Mouse (Mus musculus) lung, postnatal 0 days (tissue): ENCODE data around the gene Tubb1. TPM values are rescaled to one million over a fixed set of nuclear protein-coding genes. Genes with fewer than 3 reads are reported as not detected.
A peak's percentile ranks its signal among the peaks of the same experiment; 100 is the strongest.

ENCODE experiments used
- ATAC-seq: fragments of 200-750 bp; cut with Nextera tagmentation; 2 replicates; pipeline ENCODE4 v1.8.0; 2017; ENCODE audit warnings: moderate library complexity
- DNase-seq: peaks from one replicate; pipeline ENCODE4 v3.0.0-alpha.2; 2016; ENCODE audit warnings: low spot score
- H3K27ac ChIP-seq: fragments of 300-500 bp; sonication (generic); 2 replicates; pipeline ENCODE4 v1.5.1; 2014; ENCODE audit warnings: antibody characterized with exemption, mild to moderate bottlenecking, low read length, mixed read lengths
- H3K27me3 ChIP-seq: fragments of 300-500 bp; sonication (generic); replicated peaks from 2 replicates; pipeline ENCODE4 v1.6.1; 2014; ENCODE audit warnings: low read length, mixed read lengths; ENCODE audit not compliant: insufficient read depth
- H3K36me3 ChIP-seq: fragments of 300-500 bp; sonication (generic); 2 replicates; pipeline ENCODE4 v1.6.1; 2014; ENCODE audit warnings: low read length, mixed read lengths; ENCODE audit not compliant: insufficient read depth
- H3K4me1 ChIP-seq: fragments of 300-500 bp; sonication (generic); 2 replicates; pipeline ENCODE4 v1.6.1; 2014; ENCODE audit warnings: antibody characterized with exemption, low read depth, low read length, mixed read lengths; ENCODE audit not compliant: insufficient read depth
- H3K4me2 ChIP-seq: fragments of 300-500 bp; sonication (generic); replicated peaks from 2 replicates; pipeline ENCODE4 v1.6.1; 2014; ENCODE audit warnings: low read depth, mild to moderate bottlenecking, low read length, moderate library complexity, mixed read lengths
- H3K4me3 ChIP-seq: fragments of 300-500 bp; sonication (generic); 2 replicates; pipeline ENCODE4 v1.5.1; 2014; ENCODE audit warnings: low read depth, low read length
- H3K9ac ChIP-seq: fragments of 300-500 bp; sonication (generic); replicated peaks from 2 replicates; pipeline ENCODE4 v1.6.1; 2014; ENCODE audit warnings: low read depth, mild to moderate bottlenecking
- H3K9me3 ChIP-seq: fragments of 300-500 bp; sonication (generic); 2 replicates; pipeline ENCODE4 v1.6.1; 2016; ENCODE audit warnings: low read length, mixed read lengths
- CTCF ChIP-seq: IDR thresholded peaks from 2 replicates; pipeline ENCODE4 v1.5.1; 2016; ENCODE audit warnings: antibody characterized with exemption, mild to moderate bottlenecking
- EP300 ChIP-seq: IDR thresholded peaks from 2 replicates; pipeline ENCODE4 v1.6.1; 2016; ENCODE audit warnings: antibody characterized with exemption, mild to moderate bottlenecking, control low read depth
- WGBS: fragments of 180-500 bp; shearing (Covaris S2); extraction: QIAGEN DNeasy Blood & Tissue Kit; methylation state at CpG from one replicate; pipeline ENCODE4 v1.1.7; 2014; 5-methylcytosine and 5-hydroxymethylcytosine counted together
- polyA plus RNA-seq: library from polyadenylated mRNA; unstranded; fragments of >200 nt; fragmentation: Nextera tagmentation; extraction: Ambion mirVana; gene quantifications from 2 replicates; pipeline ENCODE4 v1.2.1, GENCODE M21; 2015

Tubb1 gene
- polyA plus RNA-seq, 1 experiment from 2014 or later = 10.5 TPM

GRCm38 (mm10) chr2:174487005-174487404, 36.5 kb downstream of the Tubb1 start:
- no peak overlapping the region for H3K9ac ChIP-seq
- no peak for DNase-seq
- WGBS = 63% methylated on average over 5 of the region's 5 CpGs
- H3K27ac ChIP-seq = no peak overlapping the region
- H3K9me3 ChIP-seq = no peaks in the 10 kb centered on the region
- ATAC-seq = no peak
- TF ChIP-seq EP300 (no peak), CTCF (no peak)
- H3K4me1 ChIP-seq = no peaks in the 10 kb centered on the region
- no peaks in the 10 kb centered on the region for H3K36me3 ChIP-seq
- no peaks in the 10 kb centered on the region for H3K27me3 ChIP-seq
- no peak overlapping the region for H3K4me3 ChIP-seq
- H3K4me2 ChIP-seq = no peak overlapping the region

- no peaks in the 10 kb centered on the region for H3K36me3 ChIP-seq
- no peak overlapping the region for H3K9ac ChIP-seq
- H3K27ac ChIP-seq = no peak overlapping the region
- TF ChIP-seq CTCF = peak; percentile 70
- no peak for TF ChIP-seq EP300
- H3K27me3 ChIP-seq = no peaks in the 10 kb centered on the region
- 39% methylated on average over 2 of the region's 2 CpGs for WGBS
- H3K4me3 ChIP-seq = no peak overlapping the region
- ATAC-seq (peak; percentile 41; the same call in 1 of the 2 replicates), DNase-seq (peak; percentile 45)
- no peak overlapping the region for H3K4me2 ChIP-seq
- no peaks in the 10 kb centered on the region for H3K4me1 ChIP-seq
- H3K9me3 ChIP-seq = no peaks in the 10 kb centered on the region
Measured at GRCm38 (mm10) chr2:174492858-174493257, 42.4 kb downstream of the Tubb1 start.

GRCm38 (mm10) chr2:174500814-174501503, 50.5 kb downstream of the Tubb1 start:
- Histone ChIP-seq H3K4me2 (no peak overlapping the region), H3K36me3 (no peaks in the 10 kb centered on the region), H3K9ac (no peak overlapping the region), H3K4me3 (no peak overlapping the region), H3K9me3 (no peaks in the 10 kb centered on the region), H3K27ac (no peak overlapping the region), H3K4me1 (no peaks in the 10 kb centered on the region; the same call in 1 of the 2 replicates), H3K27me3 (no peaks in the 10 kb centered on the region)
- DNase-seq = no peak
- ATAC-seq = no peak
- WGBS = 83% methylated on average over 14 of the region's 14 CpGs
- TF ChIP-seq CTCF (no peak), EP300 (no peak)

GRCm38 (mm10) chr2:174501517-174501916, 51.0 kb downstream of the Tubb1 start:
- WGBS = 89% methylated on average over 8 of the region's 8 CpGs
- H3K4me1 ChIP-seq = no peaks in the 10 kb centered on the region; the same call in 1 of the 2 replicates
- no peak overlapping the region for H3K4me2 ChIP-seq
- TF ChIP-seq EP300 = no peak
- no peak for TF ChIP-seq CTCF
- H3K27ac ChIP-seq = no peak overlapping the region
- no peak overlapping the region for H3K9ac ChIP-seq
- no peak overlapping the region for H3K4me3 ChIP-seq
- H3K27me3 ChIP-seq = no peaks in the 10 kb centered on the region
- no peaks in the 10 kb centered on the region for H3K36me3 ChIP-seq
- H3K9me3 ChIP-seq = no peaks in the 10 kb centered on the region
- no peak for DNase-seq
- no peak for ATAC-seq

GRCm38 (mm10) chr2:174502321-174502720, 51.8 kb downstream of the Tubb1 start:
- H3K4me2 ChIP-seq = no peak overlapping the region
- no peak for TF ChIP-seq EP300
- no peak for TF ChIP-seq CTCF
- no peaks in the 10 kb centered on the region for H3K27me3 ChIP-seq
- H3K4me1 ChIP-seq = no peaks in the 10 kb centered on the region; the same call in 1 of the 2 replicates
- H3K9ac ChIP-seq = no peak overlapping the region
- no peak overlapping the region for H3K27ac ChIP-seq
- 42% methylated on average over 5 of the region's 5 CpGs for WGBS
- DNase-seq (no peak), ATAC-seq (no peak)
- H3K9me3 ChIP-seq = no peaks in the 10 kb centered on the region
- H3K36me3 ChIP-seq = no peaks in the 10 kb centered on the region
- no peak overlapping the region for H3K4me3 ChIP-seq

- peak; percentile 41 for DNase-seq
- H3K9me3 ChIP-seq = no peaks in the 10 kb centered on the region
- TF ChIP-seq CTCF = no peak
- no peak for TF ChIP-seq EP300
- no peak overlapping the region for H3K27ac ChIP-seq
- WGBS = 48% methylated on average over 25 of the region's 25 CpGs
- ATAC-seq = peak; percentile 48
- H3K9ac ChIP-seq = no peak overlapping the region
- no peak overlapping the region for H3K4me2 ChIP-seq
- H3K27me3 ChIP-seq = no peaks in the 10 kb centered on the region
- no peaks in the 10 kb centered on the region; the same call in 1 of the 2 replicates for H3K4me1 ChIP-seq
- no peak overlapping the region for H3K4me3 ChIP-seq
- no peaks in the 10 kb centered on the region for H3K36me3 ChIP-seq
Measured at GRCm38 (mm10) chr2:174502831-174503460, 52.5 kb downstream of the Tubb1 start.

Other genes starting within 250 kb of the Tubb1 start
- gene Gnas, start 166.4 kb upstream of the Tubb1 start, polyA plus RNA-seq = 1,238 and 1,252 TPM in 2 replicates
- gene Gm20721, start 104.0 kb upstream of the Tubb1 start, polyA plus RNA-seq = 4.8 and 9.6 TPM in 2 replicates
- 54.3 and 59.1 TPM in 2 replicates for gene Nelfcd, start 34.9 kb upstream of the Tubb1 start, polyA plus RNA-seq
- gene Ctsz, start 11.7 kb upstream of the Tubb1 start, polyA plus RNA-seq = 208 and 222 TPM in 2 replicates
- 591 and 652 TPM in 2 replicates for gene Atp5e, start 13.4 kb downstream of the Tubb1 start, polyA plus RNA-seq
- gene Prelid3b, start 22.4 kb downstream of the Tubb1 start, polyA plus RNA-seq = 64.9 and 68.9 TPM in 2 replicates
- gene Zfp831, start 192.8 kb downstream of the Tubb1 start, polyA plus RNA-seq = 0.02 TPM in 1 of 2 replicates, not detected in the other